In genomic region chr6:49750544-49750943, GRCm38 (mm10) we compare ENCODE assay signal across 21 mouse cellular contexts.
DNase-seq lines count a peak whose midpoint lies in the region; ATAC-seq and TF ChIP-seq lines count a peak whose summit lies in the region.
"Had no signal": no experiment of that assay in that cellular context is flagged by ENCODE, and none has a peak within 500 bp of the region (broad histone marks: within the 10 kb centered on the region; RNA-seq: fewer than 3 reads in every experiment).

No protein-coding gene starts in this region.

- peak; percentile 45 for TF ChIP-seq CTCF in forebrain, postnatal 0 days (IDR thresholded peaks at IDR 0.05; ENCODE audit: low read depth)
- peak; percentile 49 for TF ChIP-seq CTCF in intestine, postnatal 0 days (IDR thresholded peaks at IDR 0.05; ENCODE audit: low read depth)
- peak; percentile 39; the same call in 1 of the 2 replicates for TF ChIP-seq CTCF in lung, embryonic 14.5 days (IDR thresholded peaks at IDR 0.05; ENCODE audit: low read depth)
- TF ChIP-seq CTCF in Patski (IDR thresholded peaks at IDR 0.05) = peak; percentile 52

- H3K4me1 ChIP-seq in forebrain, postnatal 0 days (ENCODE audit: insufficient read depth) = no peaks in the 10 kb centered on the region
- no peaks in the 10 kb centered on the region for H3K4me1 ChIP-seq in forebrain, embryonic 11.5 days (replicated peaks; ENCODE audit: control insufficient read depth, insufficient read depth, low read length)
- H3K4me1 ChIP-seq in intestine, postnatal 0 days (replicated peaks; ENCODE audit: control insufficient read depth, insufficient read depth, low read length) = no peaks in the 10 kb centered on the region
- no peaks in the 10 kb centered on the region for H3K4me1 ChIP-seq in intestine, embryonic 15.5 days (replicated peaks)
- H3K4me1 ChIP-seq in lung, embryonic 14.5 days (ENCODE audit: insufficient read depth) = no peaks in the 10 kb centered on the region
- H3K4me1 ChIP-seq: embryonic facial prominence, embryonic 12.5 days; heart, embryonic 13.5 days; hindbrain, embryonic 10.5 days had no signal

- in situ Hi-C loops in Patski (cut with MboI; ENCODE audit: low pct_unique_long_range_greater_than_20kb) = no loop called here

- H3K27ac ChIP-seq in forebrain, postnatal 0 days (ENCODE audit: low read depth, low read length) = no peak overlapping the region
- no peak overlapping the region for H3K27ac ChIP-seq in forebrain, embryonic 11.5 days (ENCODE audit: low read depth, low read length)
- no peak overlapping the region for H3K27ac ChIP-seq in intestine, postnatal 0 days (ENCODE audit: low read depth, low read length)
- H3K27ac ChIP-seq in intestine, embryonic 15.5 days = no peak overlapping the region
- no peak overlapping the region for H3K27ac ChIP-seq in lung, embryonic 14.5 days (ENCODE audit: low read depth)
- H3K27ac ChIP-seq: embryonic facial prominence, embryonic 12.5 days; forebrain, embryonic 12.5 days; gastrocnemius, adult 2 months; heart, embryonic 13.5 days; hindbrain, embryonic 10.5 days; hindbrain, embryonic 15.5 days had no signal

- no peak overlapping the region for H3K4me2 ChIP-seq in forebrain, postnatal 0 days (ENCODE audit: low read depth)
- H3K4me2 ChIP-seq in forebrain, embryonic 11.5 days (ENCODE audit: low read depth, low read length, severe bottlenecking) = no peak overlapping the region
- H3K4me2 ChIP-seq in intestine, postnatal 0 days (replicated peaks; ENCODE audit: low read depth) = no peak overlapping the region
- no peak overlapping the region for H3K4me2 ChIP-seq in intestine, embryonic 15.5 days (replicated peaks)
- no peak overlapping the region for H3K4me2 ChIP-seq in lung, embryonic 14.5 days
- H3K4me2 ChIP-seq: embryonic facial prominence, embryonic 12.5 days; forebrain, embryonic 12.5 days; heart, embryonic 13.5 days; hindbrain, embryonic 15.5 days had no signal

- ATAC-seq in forebrain, postnatal 0 days = no peak
- no peak for ATAC-seq in forebrain, embryonic 11.5 days (replicated peaks; ENCODE audit: low FRiP score)
- ATAC-seq in intestine, postnatal 0 days = no peak
- ATAC-seq in intestine, embryonic 15.5 days = no peak
- no peak for ATAC-seq in lung, embryonic 14.5 days (ENCODE audit: insufficient read depth)
- ATAC-seq in Patski = no peak
- ATAC-seq: inflammation-experienced regulatory T-cells, adult 6 months had no signal

- no peak for DNase-seq in forebrain, postnatal 0 days
- DNase-seq in forebrain, embryonic 11.5 days (ENCODE audit: low spot score) = no peak
- peak; percentile 19 for DNase-seq in lung, embryonic 14.5 days
- no peak for DNase-seq in lung, postnatal 25 days (ENCODE audit: low spot score)
- DNase-seq in Patski (ENCODE audit: low read depth, low spot score) = no peak
- no peak for DNase-seq in urinary bladder, postnatal 4 days (ENCODE audit: low spot score in 2 of 2)
- DNase-seq: adrenal gland, adult 2 months; adrenal gland, postnatal 25 days; cerebellum, adult 2 months; cerebellum, postnatal 25 days; gastrocnemius, adult 2 months; gastrocnemius, postnatal 25 days; heart, postnatal 14 days had no signal

- CTCF ChIA-PET in Patski (lab: Charles Lee) = interaction anchor here (0.9 to 1.5 kb wide), 5 partner anchors 15 to 230 kb away, joined by 3 to 5 read pairs (median 3); no protein-coding TSS in a partner anchor

- no peaks in the 10 kb centered on the region for H3K27me3 ChIP-seq in forebrain, postnatal 0 days (ENCODE audit: insufficient read depth, low read length)
- no peaks in the 10 kb centered on the region for H3K27me3 ChIP-seq in forebrain, embryonic 11.5 days (ENCODE audit: control insufficient read depth, insufficient read depth, low read length)
- H3K27me3 ChIP-seq in intestine, postnatal 0 days (replicated peaks; ENCODE audit: control insufficient read depth, insufficient read depth, low read length) = no peaks in the 10 kb centered on the region
- H3K27me3 ChIP-seq in intestine, embryonic 15.5 days (replicated peaks) = no peaks in the 10 kb centered on the region
- H3K27me3 ChIP-seq in lung, embryonic 14.5 days (ENCODE audit: insufficient read depth, low read length) = no peaks in the 10 kb centered on the region
- H3K27me3 ChIP-seq in Patski = no peaks in the 10 kb centered on the region
- H3K27me3 ChIP-seq: embryonic facial prominence, embryonic 12.5 days; forebrain, embryonic 12.5 days; hindbrain, embryonic 15.5 days had no signal

- no peak overlapping the region for H3K4me3 ChIP-seq in forebrain, postnatal 0 days (ENCODE audit: low read depth, low read length)
- H3K4me3 ChIP-seq in forebrain, embryonic 11.5 days (ENCODE audit: low read depth, low read length) = no peak overlapping the region
- no peak overlapping the region for H3K4me3 ChIP-seq in intestine, postnatal 0 days (ENCODE audit: low read depth, low read length)
- no peak overlapping the region for H3K4me3 ChIP-seq in intestine, embryonic 15.5 days (replicated peaks)
- H3K4me3 ChIP-seq in lung, embryonic 14.5 days (ENCODE audit: low read depth, low read length) = no peak overlapping the region
- H3K4me3 ChIP-seq: embryonic facial prominence, embryonic 12.5 days; forebrain, embryonic 12.5 days; gastrocnemius, adult 2 months; heart, embryonic 13.5 days; hindbrain, embryonic 10.5 days; hindbrain, embryonic 15.5 days had no signal

- no peak overlapping the region for H3K9ac ChIP-seq in forebrain, postnatal 0 days
- no peak overlapping the region for H3K9ac ChIP-seq in forebrain, embryonic 11.5 days (ENCODE audit: low read length)
- H3K9ac ChIP-seq in intestine, postnatal 0 days (ENCODE audit: low read depth, low read length) = no peak overlapping the region
- no peak overlapping the region for H3K9ac ChIP-seq in intestine, embryonic 15.5 days
- H3K9ac ChIP-seq in lung, embryonic 14.5 days = no peak overlapping the region
- H3K9ac ChIP-seq: embryonic facial prominence, embryonic 12.5 days; forebrain, embryonic 12.5 days; heart, embryonic 13.5 days; hindbrain, embryonic 15.5 days had no signal

- WGBS in forebrain, postnatal 0 days = 48% methylated on average over 2 of the region's 2 CpGs
- 64% methylated on average over 2 of the region's 2 CpGs for WGBS in forebrain, embryonic 11.5 days
- WGBS in intestine, postnatal 0 days = 41% methylated on average over 2 of the region's 2 CpGs
- 45% methylated on average over 2 of the region's 2 CpGs for WGBS in intestine, embryonic 15.5 days
- WGBS in lung, embryonic 14.5 days = 54% methylated on average over 2 of the region's 2 CpGs

- POLR2A ChIA-PET in Patski (lab: Charles Lee) = interaction anchor here (0.6 kb wide), 1 partner anchor 23 kb away, joined by 3 read pairs; no protein-coding TSS in a partner anchor

- H3K36me3 ChIP-seq in forebrain, postnatal 0 days (ENCODE audit: insufficient read depth) = no peaks in the 10 kb centered on the region
- H3K36me3 ChIP-seq in forebrain, embryonic 11.5 days (ENCODE audit: control insufficient read depth, insufficient read depth, low read length) = no peaks in the 10 kb centered on the region
- no peaks in the 10 kb centered on the region for H3K36me3 ChIP-seq in intestine, postnatal 0 days (ENCODE audit: control insufficient read depth, insufficient read depth)
- H3K36me3 ChIP-seq in intestine, embryonic 15.5 days = no peaks in the 10 kb centered on the region
- H3K36me3 ChIP-seq in lung, embryonic 14.5 days (ENCODE audit: insufficient read depth) = no peaks in the 10 kb centered on the region
- H3K36me3 ChIP-seq: embryonic facial prominence, embryonic 12.5 days; forebrain, embryonic 12.5 days; heart, embryonic 13.5 days; hindbrain, embryonic 10.5 days; hindbrain, embryonic 15.5 days had no signal

- no peaks in the 10 kb centered on the region for H3K9me3 ChIP-seq in forebrain, postnatal 0 days (ENCODE audit: low read length)
- H3K9me3 ChIP-seq in forebrain, embryonic 11.5 days (ENCODE audit: control insufficient read depth, low read length) = no peaks in the 10 kb centered on the region
- H3K9me3 ChIP-seq in intestine, postnatal 0 days (ENCODE audit: control insufficient read depth) = no peaks in the 10 kb centered on the region
- no peaks in the 10 kb centered on the region for H3K9me3 ChIP-seq in intestine, embryonic 15.5 days
- H3K9me3 ChIP-seq in lung, embryonic 14.5 days (ENCODE audit: low read depth, low read length) = no peaks in the 10 kb centered on the region
- H3K9me3 ChIP-seq: embryonic facial prominence, embryonic 12.5 days; forebrain, embryonic 12.5 days; heart, embryonic 13.5 days; hindbrain, embryonic 10.5 days; hindbrain, embryonic 15.5 days had no signal
